Mouse (Mus musculus) myocyte (in vitro differentiated cells): ENCODE data around the gene Nudt22. TPM values are rescaled to one million over a fixed set of nuclear protein-coding genes. Genes with fewer than 3 reads are reported as not detected.

Source experiments
- H3K27me3 ChIP-seq: one replicate; pipeline ENCODE4 v1.6.1; 2011; ENCODE audit not compliant: control insufficient read depth, insufficient read depth, insufficient read length
- H3K36me3 ChIP-seq: one replicate; pipeline ENCODE4 v1.6.1; 2011; ENCODE audit not compliant: control insufficient read depth, insufficient read depth
- H3K4me2 ChIP-seq: one replicate; pipeline ENCODE4 v1.6.1; 2011; ENCODE audit warnings: low read depth, control low read depth
- H3K4me3 ChIP-seq: one replicate; pipeline ENCODE4 v1.5.1; 2011; ENCODE audit warnings: mild to moderate bottlenecking, control low read depth, moderate library complexity
- H3K79me2 ChIP-seq: one replicate; pipeline ENCODE4 v1.6.1; 2011; ENCODE audit not compliant: control insufficient read depth, insufficient read depth
- H3ac ChIP-seq: one replicate; pipeline ENCODE4 v1.6.1; 2011; ENCODE audit not compliant: control insufficient read depth, insufficient read length
- CEBPB ChIP-seq: IDR thresholded peaks from 2 replicates; pipeline ENCODE4 v1.6.1; 2011; ENCODE audit warnings: mild to moderate bottlenecking, moderate library complexity; ENCODE audit not compliant: poor library complexity, insufficient read depth, severe bottlenecking
- E2F4 ChIP-seq: IDR thresholded peaks from one replicate; pipeline ENCODE4 v1.6.1; 2011; ENCODE audit warnings: mild to moderate bottlenecking, control low read depth, moderate library complexity; ENCODE audit not compliant: insufficient read depth
- MAX ChIP-seq: IDR thresholded peaks from one replicate; pipeline ENCODE4 v1.6.1; 2011; ENCODE audit warnings: low read depth, mild to moderate bottlenecking, control low read depth
- MYOD1 ChIP-seq, 3 experiments: IDR thresholded peaks; one replicate each; pipeline ENCODE4 v1.6.1; 2011; ENCODE audit warnings: control low read depth in 2 of 3, low read depth in 2 of 3, mild to moderate bottlenecking in 2 of 3, moderate library complexity in 1 of 3; ENCODE audit not compliant: insufficient read length in 2 of 3, control insufficient read depth in 1 of 3
- MYOG ChIP-seq, 3 experiments: IDR thresholded peaks; one replicate each; pipeline ENCODE4 v1.6.1; 2011; ENCODE audit warnings: control low read depth in 2 of 3, low read depth in 2 of 3, mild to moderate bottlenecking in 2 of 3; ENCODE audit not compliant: insufficient read length in 2 of 3, control insufficient read depth in 1 of 3, insufficient read depth in 1 of 3
- POLR2A ChIP-seq: IDR thresholded peaks from one replicate; pipeline ENCODE4 v1.6.1; 2011; ENCODE audit warnings: low read depth, mild to moderate bottlenecking, control low read depth, moderate library complexity; ENCODE audit not compliant: insufficient read length
- POLR2AphosphoS2 ChIP-seq: IDR thresholded peaks from one replicate; pipeline ENCODE4 v1.6.1; 2011; ENCODE audit warnings: low read depth, control low read depth; ENCODE audit not compliant: insufficient read length
- REST ChIP-seq: IDR thresholded peaks from one replicate; pipeline ENCODE4 v1.6.1; 2011; ENCODE audit warnings: mild to moderate bottlenecking, control low read depth, moderate library complexity; ENCODE audit not compliant: insufficient read depth, insufficient read length
- SRF ChIP-seq: IDR thresholded peaks from one replicate; pipeline ENCODE4 v1.6.1; 2011; ENCODE audit warnings: low read depth; ENCODE audit not compliant: control insufficient read depth, insufficient read length
- TCF12 ChIP-seq: IDR thresholded peaks from one replicate; pipeline ENCODE4 v1.6.1; 2011; ENCODE audit warnings: mild to moderate bottlenecking, control low read depth; ENCODE audit not compliant: poor library complexity, insufficient read depth, severe bottlenecking
- TCF3 ChIP-seq: IDR thresholded peaks from one replicate; pipeline ENCODE4 v1.6.1; 2011; ENCODE audit warnings: low read depth, control low read depth; ENCODE audit not compliant: insufficient read length
- USF1 ChIP-seq: IDR thresholded peaks from one replicate; pipeline ENCODE4 v1.6.1; 2011; ENCODE audit warnings: low read depth, mild to moderate bottlenecking, control low read depth, moderate library complexity
- polyA plus RNA-seq: library from polyadenylated mRNA; unstranded; fragments of >200 nt; fragmentation: generic; extraction: Trizol; gene quantifications from one replicate; pipeline ENCODE4 v1.2.1, GENCODE M21; 2012; ENCODE audit warnings: missing spikeins

Gene Nudt22
- polyA plus RNA-seq, 1 experiment, result 27.0 TPM

DNA sequence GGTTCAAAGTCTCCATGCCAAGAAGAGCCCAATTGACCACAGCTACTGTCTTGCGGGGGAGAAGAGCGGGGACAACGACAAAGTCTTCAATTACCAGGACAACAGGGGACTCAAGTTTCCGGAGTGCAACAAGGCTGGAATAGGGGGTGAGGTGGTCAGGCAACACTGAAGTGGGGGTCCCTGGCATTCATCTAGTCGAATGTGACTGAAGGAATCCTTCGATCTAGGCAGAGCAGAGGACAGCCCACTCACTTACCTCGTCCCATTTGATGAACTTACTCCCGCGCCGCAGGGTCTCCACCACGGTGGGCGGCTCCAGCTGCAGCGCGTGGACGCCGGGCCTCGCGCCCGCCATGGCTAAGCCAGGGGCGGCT, 26.6 kb downstream of the Nudt22 start:
- peaks cover 16% of the 10 kb centered on the region for H3K79me2 ChIP-seq
- H3K4me3 ChIP-seq, result peak overlapping the region; percentile 61
- H3ac ChIP-seq, result peak overlapping the region; percentile 60
- TF ChIP-seq USF1 (no peak), TCF3 (no peak), POLR2AphosphoS2 (no peak), REST (no peak), SRF (no peak), MYOG (IDR thresholded peaks at IDR 0.05; ENCODE audit: control insufficient read depth in 1 of 3, insufficient read depth in 1 of 3, insufficient read length in 2 of 3, low read depth in 2 of 3) (no peak), MYOD1 (IDR thresholded peaks at IDR 0.05; ENCODE audit: control insufficient read depth in 1 of 3, insufficient read length in 2 of 3, low read depth in 2 of 3) (no peak), CEBPB (no peak), MAX (no peak), TCF12 (no peak), POLR2A (no peak), E2F4 (no peak)
- H3K27me3 ChIP-seq, result no peaks in the 10 kb centered on the region
- peak overlapping the region; percentile 90 for H3K4me2 ChIP-seq
- no peaks in the 10 kb centered on the region for H3K36me3 ChIP-seq

DNA sequence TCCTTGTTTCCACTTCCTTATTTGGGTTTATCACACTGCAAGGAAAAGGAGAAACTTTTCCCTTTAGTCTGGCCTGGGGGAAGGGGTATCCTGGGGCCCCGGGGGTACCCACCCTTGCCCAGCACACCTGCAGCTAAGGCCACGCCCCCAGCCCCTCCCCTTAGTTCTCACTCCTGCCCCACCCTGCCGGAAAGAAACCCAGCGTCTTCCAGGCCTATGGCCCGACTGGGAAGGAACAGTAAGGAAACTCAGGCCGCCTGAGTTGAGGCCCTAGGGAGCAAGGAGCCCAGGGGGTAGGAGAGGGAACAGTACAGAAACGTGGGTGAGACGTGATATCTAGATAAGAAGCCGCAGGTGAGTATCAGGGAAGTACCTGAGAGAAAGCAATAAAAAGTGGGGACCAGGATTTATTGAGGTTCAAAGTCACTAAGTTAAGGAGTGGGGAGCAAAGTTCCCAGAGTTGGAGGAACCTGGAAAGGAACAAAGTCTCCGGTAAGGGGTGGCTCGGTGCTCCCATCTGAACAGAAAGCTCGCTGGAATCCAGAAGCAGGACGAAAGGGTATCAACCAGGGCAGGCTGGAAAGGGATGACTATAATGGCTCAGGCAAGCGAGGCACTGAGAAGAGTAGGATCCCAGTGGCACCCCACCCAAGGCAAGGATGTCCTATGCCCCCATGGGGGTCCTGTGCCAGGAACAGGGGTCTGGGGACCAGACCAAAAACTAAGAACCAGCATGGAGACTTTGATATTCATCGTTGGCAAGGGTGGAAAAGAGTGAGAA, 27.2 kb downstream of the Nudt22 start:
- H3ac ChIP-seq, result peak overlapping the region; percentile 60
- TF ChIP-seq TCF12 (no peak), POLR2A (no peak), TCF3 (no peak), MYOD1 (IDR thresholded peaks at IDR 0.05; ENCODE audit: control insufficient read depth in 1 of 3, insufficient read length in 2 of 3, low read depth in 2 of 3) (no peak)
- no peaks in the 10 kb centered on the region for H3K27me3 ChIP-seq
- no peaks in the 10 kb centered on the region for H3K36me3 ChIP-seq
- peaks cover 16% of the 10 kb centered on the region for H3K79me2 ChIP-seq
- peak overlapping the region; percentile 61 for H3K4me3 ChIP-seq
- peak overlapping the region; percentile 90 for H3K4me2 ChIP-seq

DNA sequence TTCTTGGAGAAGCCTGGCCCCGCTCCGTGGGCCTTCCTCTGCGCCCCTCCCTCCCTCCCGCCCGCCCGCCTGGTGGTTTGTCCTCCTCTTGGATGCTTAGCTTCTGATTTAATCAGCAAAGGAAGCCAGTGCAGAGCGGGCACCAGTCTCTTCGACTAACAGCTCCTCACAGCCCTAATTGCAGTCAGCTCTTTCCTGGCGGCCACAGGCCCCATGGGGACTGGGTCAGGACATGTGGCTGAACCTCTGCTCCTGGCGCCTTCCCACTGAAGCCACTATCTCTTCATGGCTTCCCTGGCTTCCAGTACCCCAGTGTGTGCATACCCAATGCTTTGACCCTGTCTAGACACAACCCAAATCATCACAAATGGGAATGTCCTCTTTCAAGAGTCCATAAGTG, 39.5 kb downstream of the Nudt22 start:
- no peak overlapping the region for H3K4me3 ChIP-seq
- H3K36me3 ChIP-seq, result peaks cover 5% of the 10 kb centered on the region
- H3ac ChIP-seq, result no peak overlapping the region
- no peak overlapping the region for H3K4me2 ChIP-seq
- TF ChIP-seq TCF12 (no peak), MYOG (IDR thresholded peaks at IDR 0.05; ENCODE audit: control insufficient read depth in 1 of 3, insufficient read depth in 1 of 3, insufficient read length in 2 of 3, low read depth in 2 of 3) (no peak)
- H3K27me3 ChIP-seq, result no peaks in the 10 kb centered on the region
- H3K79me2 ChIP-seq, result no peaks in the 10 kb centered on the region

DNA sequence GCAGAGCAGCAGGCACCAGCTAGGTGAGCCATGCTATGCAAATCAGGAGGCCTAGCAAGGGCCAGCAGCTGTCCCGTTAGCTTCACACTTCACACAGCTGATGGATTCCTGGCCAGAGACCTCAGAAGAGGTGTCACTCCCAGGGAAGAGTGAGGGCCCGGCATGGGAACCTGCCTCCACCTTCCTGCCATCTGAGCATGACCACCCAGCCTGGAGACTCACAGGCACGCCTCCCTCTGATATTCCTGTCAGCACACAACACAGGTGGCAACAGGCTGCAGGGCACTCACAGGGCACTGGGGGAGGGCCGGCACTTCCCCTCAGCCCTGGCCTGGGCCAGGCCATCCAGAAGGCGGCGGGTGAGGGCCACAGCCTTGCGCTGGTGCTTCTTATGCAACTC, 40.5 kb downstream of the Nudt22 start:
- Histone ChIP-seq H3K27me3 (no peaks in the 10 kb centered on the region), H3K4me3 (no peak overlapping the region), H3K79me2 (no peaks in the 10 kb centered on the region), H3K4me2 (no peak overlapping the region), H3ac (no peak overlapping the region), H3K36me3 (peaks cover 5% of the 10 kb centered on the region)
- TF ChIP-seq E2F4 (no peak), MYOG (IDR thresholded peaks at IDR 0.05; ENCODE audit: control insufficient read depth in 1 of 3, insufficient read depth in 1 of 3, insufficient read length in 2 of 3, low read depth in 2 of 3) (no peak), POLR2A (no peak), POLR2AphosphoS2 (no peak), CEBPB (no peak), TCF12 (no peak), MYOD1 (IDR thresholded peaks at IDR 0.05; ENCODE audit: control insufficient read depth in 1 of 3, insufficient read length in 2 of 3, low read depth in 2 of 3) (no peak), REST (no peak), USF1 (no peak), MAX (no peak), SRF (no peak), TCF3 (no peak)

DNA sequence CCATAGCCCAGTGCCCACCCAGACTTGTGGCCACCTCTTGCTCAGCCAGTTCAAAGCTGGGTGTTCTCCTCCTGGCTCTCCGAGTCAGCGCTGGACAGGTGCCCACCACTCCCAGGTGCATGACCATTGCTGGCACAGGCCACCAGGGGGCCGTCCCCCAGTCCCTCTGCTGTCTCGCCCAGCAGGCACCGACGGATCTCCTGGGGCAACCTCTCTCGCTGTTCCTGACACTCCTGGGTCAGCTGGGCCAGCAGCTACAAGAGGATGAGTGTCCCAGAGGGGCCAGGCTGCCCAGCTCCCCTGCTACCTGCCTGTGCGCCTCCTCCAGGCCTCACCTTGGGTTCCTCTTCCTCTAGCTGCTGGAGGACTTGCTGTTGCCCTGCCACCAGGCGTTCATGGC, 41.9 kb downstream of the Nudt22 start:
- no peaks in the 10 kb centered on the region for H3K79me2 ChIP-seq
- TF ChIP-seq USF1, result no peak
- TF ChIP-seq TCF3, result no peak
- TF ChIP-seq MAX, result no peak
- TF ChIP-seq MYOD1 (IDR thresholded peaks at IDR 0.05; ENCODE audit: control insufficient read depth in 1 of 3, insufficient read length in 2 of 3, low read depth in 2 of 3), result peak in 1 of 3 experiments; percentile 43
- peak; percentile 59 for TF ChIP-seq POLR2AphosphoS2
- peak in 2 of 3 experiments; percentile 2 to 22 for TF ChIP-seq MYOG (IDR thresholded peaks at IDR 0.05; ENCODE audit: control insufficient read depth in 1 of 3, insufficient read depth in 1 of 3, insufficient read length in 2 of 3, low read depth in 2 of 3)
- H3K36me3 ChIP-seq, result no peaks in the 10 kb centered on the region
- no peak overlapping the region for H3ac ChIP-seq
- no peak overlapping the region for H3K4me2 ChIP-seq
- H3K4me3 ChIP-seq, result no peak overlapping the region
- H3K27me3 ChIP-seq, result no peaks in the 10 kb centered on the region
